Mouse (Mus musculus) lung, embryonic 16.5 days (tissue): ENCODE results near the gene Evx2. TPM values are rescaled to one million over a fixed set of nuclear protein-coding genes. Genes with fewer than 3 reads are reported as not detected.
A peak's percentile ranks its signal among the peaks of the same experiment; 100 is the strongest.

Experiments
- ATAC-seq: fragments of 200-750 bp; cut with Nextera tagmentation; 2 replicates; pipeline ENCODE4 v1.8.0; 2017; ENCODE audit warnings: low read depth, mild to moderate bottlenecking, moderate library complexity
- H3K27ac ChIP-seq: fragments of 300-500 bp; sonication (generic); 2 replicates; pipeline ENCODE4 v1.5.1; 2014; ENCODE audit warnings: mild to moderate bottlenecking, control low read depth, low read length
- H3K27me3 ChIP-seq: fragments of 300-500 bp; sonication (generic); 2 replicates; pipeline ENCODE4 v1.6.1; 2014; ENCODE audit warnings: low read depth, low read length, mixed read lengths; ENCODE audit not compliant: control insufficient read depth, insufficient read depth
- H3K36me3 ChIP-seq: fragments of 300-500 bp; sonication (generic); 2 replicates; pipeline ENCODE4 v1.6.1; 2014; ENCODE audit warnings: low read length; ENCODE audit not compliant: control insufficient read depth, insufficient read depth
- H3K4me1 ChIP-seq: fragments of 300-500 bp; sonication (generic); replicated peaks from 2 replicates; pipeline ENCODE4 v1.6.1; 2014; ENCODE audit warnings: low read length, mixed read lengths; ENCODE audit not compliant: control insufficient read depth, insufficient read depth
- H3K4me2 ChIP-seq: fragments of 300-500 bp; sonication (generic); 2 replicates; pipeline ENCODE4 v1.6.1; 2014; ENCODE audit warnings: low read depth, low read length, control low read depth
- H3K4me3 ChIP-seq: fragments of 300-500 bp; sonication (generic); 2 replicates; pipeline ENCODE4 v1.5.1; 2014; ENCODE audit warnings: mild to moderate bottlenecking, low read length, control low read depth
- H3K9ac ChIP-seq: fragments of 300-500 bp; sonication (generic); 2 replicates; pipeline ENCODE4 v1.6.1; 2014; ENCODE audit warnings: low read length, control low read depth
- H3K9me3 ChIP-seq: fragments of 300-500 bp; sonication (generic); 2 replicates; pipeline ENCODE4 v1.6.1; 2016; ENCODE audit warnings: low read length; ENCODE audit not compliant: control insufficient read depth
- WGBS: fragments of 180-500 bp; shearing (Covaris S2); extraction: QIAGEN DNeasy Blood & Tissue Kit; methylation state at CpG from one replicate; pipeline ENCODE4 v1.1.7; 2014; 5-methylcytosine and 5-hydroxymethylcytosine counted together
- polyA plus RNA-seq: library from polyadenylated mRNA; unstranded; fragments of >200 nt; fragmentation: Nextera tagmentation; extraction: Ambion mirVana; gene quantifications from 2 replicates; pipeline ENCODE4 v1.2.1, GENCODE M21; 2015

Evx2 gene
- polyA plus RNA-seq, 1 experiment from 2014 or later: not detected

DNA sequence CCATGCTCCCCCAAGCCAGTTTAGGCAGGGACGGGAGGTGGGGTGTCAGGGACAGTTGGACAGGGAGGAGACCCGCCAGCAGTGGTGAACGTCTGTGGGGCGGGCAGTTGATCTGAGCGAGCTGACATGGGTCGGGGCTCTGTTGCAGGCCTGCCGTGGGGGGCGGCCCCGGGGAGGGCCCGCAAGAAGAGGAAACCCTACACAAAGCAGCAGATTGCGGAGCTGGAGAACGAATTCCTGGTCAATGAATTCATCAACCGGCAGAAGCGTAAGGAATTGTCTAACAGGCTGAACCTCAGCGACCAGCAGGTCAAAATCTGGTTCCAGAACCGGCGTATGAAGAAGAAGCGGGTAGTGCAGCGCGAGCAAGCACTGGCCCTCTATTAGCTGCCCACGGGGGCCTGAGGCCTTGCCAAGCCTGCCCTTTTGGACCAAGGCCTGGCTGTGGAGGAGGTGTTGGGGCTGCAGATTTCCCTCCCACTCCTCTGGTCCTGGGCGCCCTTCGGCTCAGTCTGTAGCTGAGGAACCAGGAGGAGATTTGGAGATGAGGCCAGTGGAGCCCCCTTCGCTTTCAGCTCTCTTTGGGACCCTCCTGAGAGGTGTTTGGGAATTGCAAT is 16.4 kb upstream of the Evx2 start:
- 4% methylated on average over 24 of the region's 24 CpGs for WGBS
- Histone ChIP-seq H3K9ac (no peak overlapping the region), H3K4me3 (no peak overlapping the region), H3K9me3 (no peaks in the 10 kb centered on the region), H3K27me3 (peaks cover 99% of the 10 kb centered on the region), H3K4me2 (no peak overlapping the region), H3K36me3 (no peaks in the 10 kb centered on the region), H3K27ac (no peak overlapping the region), H3K4me1 (no peaks in the 10 kb centered on the region)
- ATAC-seq: no peak

DNA sequence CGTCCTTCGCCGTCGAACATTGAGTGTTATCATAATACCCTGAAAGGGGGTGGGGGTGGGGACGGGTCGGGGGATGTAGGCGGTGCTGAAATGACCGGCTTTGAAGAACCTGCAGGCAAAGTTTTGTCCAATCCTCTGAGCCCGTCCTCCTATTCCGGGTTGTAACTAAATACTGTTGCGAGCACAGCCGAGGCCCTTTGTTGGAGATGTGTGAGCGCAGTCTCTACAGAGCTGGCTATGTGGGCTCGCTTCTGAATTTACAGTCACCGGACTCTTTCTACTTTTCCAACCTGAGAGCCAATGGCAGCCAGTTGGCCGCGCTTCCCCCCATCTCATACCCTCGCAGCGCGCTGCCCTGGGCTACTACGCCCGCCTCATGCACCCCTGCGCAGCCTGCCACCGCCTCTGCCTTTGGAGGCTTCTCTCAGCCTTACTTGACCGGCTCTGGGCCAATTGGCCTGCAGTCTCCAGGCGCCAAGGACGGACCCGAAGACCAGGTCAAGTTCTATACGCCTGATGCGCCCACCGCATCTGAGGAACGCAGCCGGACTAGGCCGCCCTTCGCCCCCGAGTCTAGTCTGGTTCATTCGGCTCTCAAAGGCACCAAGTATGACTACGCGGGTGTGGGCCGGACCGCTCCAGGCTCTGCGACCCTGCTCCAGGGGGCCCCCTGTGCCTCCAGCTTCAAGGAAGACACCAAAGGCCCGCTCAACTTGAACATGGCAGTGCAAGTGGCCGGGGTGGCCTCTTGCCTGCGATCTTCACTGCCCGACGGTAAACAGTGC is 15.7 kb upstream of the Evx2 start, which contains the start of gene Hoxd12:
Gene Hoxd12, plus strand, starts transcription at position 133 of the 785 bp plus-strand sequence.
- no peak within 1 kb of the TSS for H3K4me3 ChIP-seq
- no peaks in the 10 kb centered on the region for H3K36me3 ChIP-seq
- H3K9ac ChIP-seq: no peak within 1 kb of the TSS
- H3K4me2 ChIP-seq: no peak within 1 kb of the TSS
- no peak for ATAC-seq
- 2% methylated on average over 47 of the region's 47 CpGs for WGBS
- H3K27me3 ChIP-seq: peaks cover 97% of the 10 kb centered on the region
- H3K27ac ChIP-seq: no peak within 1 kb of the TSS
- H3K4me1 ChIP-seq: no peaks in the 10 kb centered on the region
- H3K9me3 ChIP-seq: no peaks in the 10 kb centered on the region

DNA sequence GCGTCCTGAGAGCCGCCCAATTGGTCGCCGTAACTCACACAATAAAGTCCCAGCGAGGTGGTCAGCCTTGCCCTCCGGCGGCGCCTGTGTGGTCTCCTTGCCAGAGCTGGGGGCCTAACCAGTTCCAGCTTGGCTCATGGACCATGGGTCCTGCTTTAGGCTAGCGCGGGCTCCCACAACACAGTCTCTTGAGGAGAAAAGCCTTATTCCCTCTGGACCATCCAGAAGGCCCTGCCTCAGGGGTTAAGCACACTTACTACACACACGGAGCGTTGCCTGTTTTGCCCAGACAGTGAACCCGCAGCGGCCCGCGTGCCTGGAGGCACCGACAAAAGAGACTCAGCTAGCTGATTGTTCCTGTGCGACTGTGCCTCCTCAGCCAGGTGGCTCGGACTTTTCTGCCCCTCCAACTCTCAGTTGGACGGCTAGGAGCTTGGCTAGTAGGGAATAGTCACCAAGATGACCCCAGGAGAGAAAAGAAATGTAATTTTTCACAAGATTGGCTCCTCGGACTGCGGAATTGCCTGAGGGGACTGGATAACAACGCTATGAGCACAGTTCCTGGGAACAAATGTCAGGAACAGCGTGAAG is 14.6 kb upstream of the Evx2 start:
- Histone ChIP-seq H3K9ac (no peak overlapping the region), H3K27ac (no peak overlapping the region), H3K4me2 (no peak overlapping the region), H3K4me3 (no peak overlapping the region), H3K27me3 (peaks cover 95% of the 10 kb centered on the region), H3K36me3 (no peaks in the 10 kb centered on the region), H3K4me1 (no peaks in the 10 kb centered on the region), H3K9me3 (no peaks in the 10 kb centered on the region)
- 2% methylated on average over 24 of the region's 24 CpGs for WGBS
- ATAC-seq: no peak

DNA sequence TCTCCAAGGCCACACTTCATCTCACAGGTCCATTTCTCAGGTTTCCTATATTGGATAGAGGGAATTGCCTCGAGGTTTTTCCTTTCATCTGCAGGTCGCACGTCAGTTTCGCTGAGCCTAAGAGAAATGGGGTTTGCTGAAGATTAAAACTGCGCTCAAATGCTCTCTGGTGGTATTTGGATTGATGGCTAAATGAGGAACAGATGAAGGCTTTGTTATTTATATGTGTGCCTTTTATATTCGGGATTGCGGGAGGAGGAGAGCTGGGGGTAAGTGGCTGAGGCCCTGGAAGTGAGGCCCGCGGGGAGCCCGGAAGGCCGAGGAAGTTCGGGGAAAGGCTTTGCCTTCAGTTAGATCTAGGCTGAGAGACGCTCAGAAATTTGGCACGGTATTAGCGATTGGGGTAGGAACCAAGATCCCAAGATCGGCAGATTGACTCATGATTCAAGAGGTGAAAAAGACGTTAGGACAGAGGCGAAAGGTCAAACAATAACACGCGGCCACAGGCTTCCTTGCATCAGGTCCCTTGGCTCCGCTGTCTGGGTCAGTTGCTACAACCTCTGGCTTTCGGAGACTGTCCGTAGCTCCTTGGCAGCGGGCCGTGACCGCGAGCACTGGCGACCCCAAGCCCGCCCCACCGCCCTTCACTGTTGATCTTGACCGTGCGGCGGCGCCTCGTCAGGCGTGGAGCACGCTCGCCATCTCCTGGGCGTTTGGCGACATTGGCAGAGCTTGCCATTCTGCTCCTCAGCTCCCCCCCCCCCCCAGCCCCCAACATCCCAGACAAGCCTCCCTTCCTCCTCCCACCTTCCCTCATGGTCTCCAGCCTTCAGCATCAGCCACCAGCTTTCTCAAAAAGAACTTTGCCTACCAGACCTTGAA is 13.4 kb upstream of the Evx2 start:
- H3K4me2 ChIP-seq: peak overlapping the region; percentile 45
- peaks cover 96% of the 10 kb centered on the region for H3K27me3 ChIP-seq
- H3K4me1 ChIP-seq: peaks cover 8% of the 10 kb centered on the region; the same call in 1 of the 2 replicates
- peak; percentile 61 for ATAC-seq
- H3K36me3 ChIP-seq: no peaks in the 10 kb centered on the region
- H3K9ac ChIP-seq: no peak overlapping the region
- 7% methylated on average over 40 of the region's 40 CpGs for WGBS
- H3K9me3 ChIP-seq: no peaks in the 10 kb centered on the region
- H3K4me3 ChIP-seq: peak overlapping the region; percentile 32
- no peak overlapping the region for H3K27ac ChIP-seq

DNA sequence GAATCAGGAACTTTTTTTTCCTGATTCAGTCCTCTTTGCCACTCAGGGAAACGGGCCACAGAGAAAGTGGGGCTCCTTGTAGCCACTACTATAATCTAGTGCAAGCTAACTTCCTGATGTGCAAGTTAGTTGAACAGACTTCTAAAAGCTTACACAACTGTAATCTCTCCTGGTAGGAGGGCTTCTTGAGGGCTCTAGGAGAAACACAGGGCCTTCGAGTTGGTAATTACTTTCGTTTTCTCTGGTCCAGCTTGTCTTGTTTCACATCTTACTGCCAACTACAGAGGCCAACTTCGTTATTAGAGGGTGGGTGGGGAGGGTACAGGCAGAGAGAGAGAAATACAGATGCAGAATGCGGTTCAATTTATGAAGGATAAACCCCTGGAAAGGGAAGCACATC is 12.5 kb upstream of the Evx2 start:
- Histone ChIP-seq H3K27ac (no peak overlapping the region), H3K36me3 (no peaks in the 10 kb centered on the region), H3K9me3 (no peaks in the 10 kb centered on the region), H3K27me3 (peaks cover 95% of the 10 kb centered on the region), H3K9ac (no peak overlapping the region), H3K4me1 (peaks cover 8% of the 10 kb centered on the region; the same call in 1 of the 2 replicates), H3K4me3 (no peak overlapping the region), H3K4me2 (no peak overlapping the region)
- 18% methylated on average over 5 of the region's 5 CpGs for WGBS
- ATAC-seq: no peak

DNA sequence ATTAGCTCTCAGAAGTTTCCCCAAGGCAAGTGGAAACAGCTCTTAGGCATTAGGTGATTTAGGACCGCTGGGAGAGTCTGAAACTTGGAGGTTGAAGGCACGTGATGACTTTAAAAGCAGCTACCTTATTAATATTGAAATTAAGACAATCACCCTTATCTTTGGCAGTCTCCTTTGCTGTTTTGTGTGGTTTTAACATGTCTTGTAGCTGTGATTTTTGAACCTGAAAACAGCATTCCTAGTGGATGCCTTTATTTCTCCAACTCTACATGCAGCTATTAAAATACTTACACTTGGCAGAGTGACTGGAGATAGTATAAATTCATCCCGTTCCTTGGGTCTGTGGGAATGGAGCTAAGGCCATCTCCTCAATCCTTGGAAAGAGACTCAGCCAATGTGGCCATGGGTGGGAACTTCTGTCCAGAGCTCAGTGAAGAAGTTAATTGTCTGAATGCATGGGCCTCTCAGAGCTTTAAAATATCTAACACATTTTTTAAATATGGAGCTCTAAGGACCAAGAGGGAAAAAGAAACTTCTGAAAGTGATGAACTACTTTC is 11.4 kb upstream of the Evx2 start:
- 3% methylated on average over 3 of the region's 3 CpGs for WGBS
- Histone ChIP-seq H3K4me1 (peaks cover 8% of the 10 kb centered on the region; the same call in 1 of the 2 replicates), H3K27me3 (peaks cover 93% of the 10 kb centered on the region), H3K4me3 (no peak overlapping the region), H3K9ac (no peak overlapping the region), H3K9me3 (no peaks in the 10 kb centered on the region), H3K36me3 (no peaks in the 10 kb centered on the region), H3K27ac (no peak overlapping the region), H3K4me2 (no peak overlapping the region)
- ATAC-seq: no peak

DNA sequence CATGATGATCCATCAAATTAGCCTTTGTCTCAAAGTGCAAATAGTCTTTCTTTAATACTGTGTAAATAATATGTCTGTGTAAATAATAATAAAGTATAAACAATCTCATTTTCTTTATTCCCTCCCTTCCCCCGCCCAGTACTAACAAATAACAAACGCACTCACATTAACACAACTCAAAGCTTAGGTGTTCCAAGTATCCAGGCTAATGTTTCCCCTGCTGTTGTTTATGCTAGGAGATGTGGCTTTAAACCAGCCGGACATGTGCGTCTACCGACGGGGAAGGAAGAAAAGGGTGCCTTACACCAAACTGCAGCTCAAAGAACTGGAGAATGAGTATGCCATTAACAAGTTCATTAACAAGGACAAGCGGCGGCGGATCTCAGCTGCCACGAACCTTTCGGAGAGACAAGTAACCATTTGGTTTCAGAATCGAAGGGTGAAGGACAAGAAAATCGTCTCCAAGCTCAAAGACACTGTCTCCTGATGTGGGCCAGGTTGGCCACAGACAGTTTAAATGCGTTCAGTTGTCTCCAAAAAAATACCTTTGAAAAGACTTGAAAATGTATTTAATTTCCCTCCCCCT is 10.4 kb upstream of the Evx2 start:
- WGBS: 3% methylated on average over 14 of the region's 14 CpGs
- Histone ChIP-seq H3K27ac (no peak overlapping the region), H3K4me2 (no peak overlapping the region), H3K9ac (no peak overlapping the region), H3K9me3 (no peaks in the 10 kb centered on the region), H3K36me3 (no peaks in the 10 kb centered on the region), H3K27me3 (peaks cover 91% of the 10 kb centered on the region), H3K4me1 (peaks cover 8% of the 10 kb centered on the region; the same call in 1 of the 2 replicates), H3K4me3 (no peak overlapping the region)
- ATAC-seq: no peak

DNA sequence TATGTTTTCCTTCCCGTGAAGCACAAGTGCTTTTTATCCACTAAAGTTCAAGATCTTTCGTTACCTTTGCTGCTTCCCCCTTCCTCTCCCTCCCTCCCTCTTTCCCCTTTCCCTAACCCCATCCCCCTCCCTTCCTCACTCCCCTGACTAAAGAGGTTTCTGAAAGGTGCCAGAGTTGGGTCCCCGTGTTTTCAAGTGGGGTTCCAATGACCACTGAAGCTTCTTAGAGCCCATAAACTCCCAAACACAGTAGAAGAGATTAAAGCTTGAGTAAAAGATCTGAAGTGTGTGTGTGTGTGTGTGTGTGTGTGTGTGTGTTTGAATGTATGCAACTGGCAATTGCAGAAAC is 9.8 kb upstream of the Evx2 start:
- Histone ChIP-seq H3K9me3 (no peaks in the 10 kb centered on the region), H3K4me1 (peaks cover 8% of the 10 kb centered on the region; the same call in 1 of the 2 replicates), H3K9ac (no peak overlapping the region), H3K27me3 (peaks cover 91% of the 10 kb centered on the region), H3K36me3 (no peaks in the 10 kb centered on the region), H3K4me2 (no peak overlapping the region), H3K27ac (no peak overlapping the region), H3K4me3 (no peak overlapping the region)
- ATAC-seq: no peak
- 0% methylated on average over 3 of the region's 3 CpGs for WGBS
